ENCODE assay signal across 8 mouse cellular contexts in the genomic region with DNA sequence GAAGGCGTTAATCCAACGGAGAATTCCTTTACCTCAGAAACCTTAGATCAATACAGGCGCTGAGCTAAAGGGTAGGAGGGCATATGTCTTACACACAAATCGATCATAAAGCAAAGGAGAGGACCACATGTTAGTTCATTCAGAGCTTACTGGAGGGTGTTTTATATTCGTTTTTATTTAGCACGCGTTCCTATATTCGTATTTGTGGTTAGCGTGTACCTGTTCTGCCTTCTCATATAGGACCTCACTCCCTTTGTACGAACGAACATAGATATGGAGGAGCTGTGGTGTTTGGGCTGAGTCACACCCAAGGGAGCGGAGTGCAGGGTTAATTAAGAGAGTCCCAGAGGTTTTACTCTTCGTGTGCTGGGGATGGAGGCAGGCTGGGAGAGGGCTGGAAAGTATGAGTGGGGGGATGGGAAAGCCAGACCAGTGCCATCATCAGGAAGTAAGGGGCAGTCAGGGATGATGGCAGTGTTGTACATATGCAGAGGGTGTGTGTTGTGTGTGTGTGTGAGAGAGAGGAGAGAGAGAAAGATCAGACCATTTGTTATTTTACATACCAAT. TPM values are rescaled to one million over a fixed set of nuclear protein-coding genes. Genes with fewer than 3 reads are reported as not detected.
DNase-seq lines count a peak whose midpoint lies in the region; ATAC-seq and TF ChIP-seq lines count a peak whose summit lies in the region.

No protein-coding gene starts in this region.

- no peak for TF ChIP-seq POLR2A in heart, adult 2 months (IDR thresholded peaks at IDR 0.05; ENCODE audit: insufficient read depth, low read depth, low read length)

- H3K27me3 ChIP-seq in heart, embryonic 14.5 days (ENCODE audit: control insufficient read depth, insufficient read depth, low read length) = no peaks in the 10 kb centered on the region
- no peaks in the 10 kb centered on the region for H3K27me3 ChIP-seq in heart, adult 2 months (ENCODE audit: control insufficient read depth, insufficient read depth, low read length)
- no peaks in the 10 kb centered on the region for H3K27me3 ChIP-seq in hindbrain, embryonic 12.5 days
- no peaks in the 10 kb centered on the region for H3K27me3 ChIP-seq in midbrain, embryonic 14.5 days (ENCODE audit: control insufficient read depth, insufficient read depth, low read length)

- H3K36me3 ChIP-seq in heart, embryonic 14.5 days (ENCODE audit: control insufficient read depth, insufficient read depth, low read length) = no peaks in the 10 kb centered on the region
- no peaks in the 10 kb centered on the region for H3K36me3 ChIP-seq in heart, adult 2 months (ENCODE audit: control insufficient read depth, insufficient read depth, low read length)
- no peaks in the 10 kb centered on the region for H3K36me3 ChIP-seq in hindbrain, embryonic 12.5 days
- H3K36me3 ChIP-seq in midbrain, embryonic 14.5 days (ENCODE audit: control insufficient read depth, insufficient read depth, low read length) = no peaks in the 10 kb centered on the region

- peak overlapping the region; percentile 9 for H3K4me2 ChIP-seq in heart, embryonic 14.5 days (ENCODE audit: low read length)
- H3K4me2 ChIP-seq in hindbrain, embryonic 12.5 days (replicated peaks) = 0 out of 2 replicates have a peak overlapping the region, but pooled peaks have one; percentile 15
- peak overlapping the region; percentile 43 for H3K4me2 ChIP-seq in midbrain, embryonic 14.5 days (ENCODE audit: low read length)

- peaks cover 19 to 20% of the 10 kb centered on the region in 2 experiments for H3K4me1 ChIP-seq in heart, embryonic 14.5 days (ENCODE audit: control insufficient read depth in 2 of 2, insufficient read depth in 2 of 2, low read length in 2 of 2)
- peaks cover 3% of the 10 kb centered on the region; the same call in 1 of the 2 replicates for H3K4me1 ChIP-seq in heart, adult 2 months (ENCODE audit: control insufficient read depth, insufficient read depth, low read length)
- H3K4me1 ChIP-seq in hindbrain, embryonic 12.5 days = peaks cover 20% of the 10 kb centered on the region
- peaks cover 13% of the 10 kb centered on the region for H3K4me1 ChIP-seq in midbrain, embryonic 14.5 days (ENCODE audit: control insufficient read depth, insufficient read depth, low read length)

- no peak for TF ChIP-seq EP300 in heart, adult 2 months (IDR thresholded peaks at IDR 0.05; ENCODE audit: insufficient read depth, low read depth, low read length)

- no peak for ATAC-seq in heart, embryonic 14.5 days (ENCODE audit: insufficient number of reproducible peaks, insufficient read depth, low FRiP score, low read depth)
- ATAC-seq in hindbrain, embryonic 12.5 days (ENCODE audit: low FRiP score) = peak; percentile 57
- ATAC-seq in midbrain, embryonic 14.5 days (ENCODE audit: low FRiP score, low TSS enrichment) = peak; percentile 57; the same call in 1 of the 2 replicates

- H3K4me3 ChIP-seq in heart, embryonic 14.5 days (ENCODE audit: control insufficient read depth in 1 of 2, insufficient read depth in 1 of 2, low read depth in 1 of 2, low read length in 2 of 2) = no peak overlapping the region
- no peak overlapping the region for H3K4me3 ChIP-seq in heart, adult 2 months
- no peak overlapping the region for H3K4me3 ChIP-seq in hindbrain, embryonic 12.5 days
- H3K4me3 ChIP-seq in midbrain, embryonic 14.5 days (replicated peaks; ENCODE audit: low read depth, low read length) = no peak overlapping the region; the same call in 1 of the 2 replicates

- H3K27ac ChIP-seq in heart, embryonic 14.5 days (replicated peaks in 1 of 2; ENCODE audit: control insufficient read depth in 1 of 2, insufficient read depth in 1 of 2, low read depth in 2 of 2, low read length in 2 of 2) = peak overlapping the region; percentile 19 to 43; a peak in 2 of 4 replicates
- no peak overlapping the region for H3K27ac ChIP-seq in heart, adult 2 months
- H3K27ac ChIP-seq in hindbrain, embryonic 12.5 days = peak overlapping the region; percentile 48
- H3K27ac ChIP-seq in midbrain, embryonic 14.5 days (replicated peaks; ENCODE audit: low read depth, low read length) = peak overlapping the region; percentile 73

- no peaks in the 10 kb centered on the region for H3K9me3 ChIP-seq in heart, embryonic 14.5 days (ENCODE audit: control insufficient read depth, low read length)
- H3K9me3 ChIP-seq in hindbrain, embryonic 12.5 days (replicated peaks) = no peaks in the 10 kb centered on the region
- H3K9me3 ChIP-seq in midbrain, embryonic 14.5 days (ENCODE audit: control insufficient read depth, low read length) = no peaks in the 10 kb centered on the region

- no peaks in the 10 kb centered on the region for H3K79me2 ChIP-seq in heart, adult 2 months (replicated peaks; ENCODE audit: control insufficient read depth, insufficient read depth, low read length)

- intact Hi-C loops in heart, adult 2 months (cut with DNase I) = no loop called here

- WGBS in heart, embryonic 14.5 days = 56% methylated on average over 13 of the region's 13 CpGs
- 70% methylated on average over 13 of the region's 13 CpGs for WGBS in heart, adult 2 months
- 71% methylated on average over 13 of the region's 13 CpGs for WGBS in hindbrain, embryonic 12.5 days
- 56% methylated on average over 13 of the region's 13 CpGs for WGBS in midbrain, embryonic 14.5 days

- H3K9ac ChIP-seq in heart, embryonic 14.5 days (ENCODE audit: low read length) = no peak overlapping the region
- H3K9ac ChIP-seq in heart, adult 2 months (ENCODE audit: low read depth, low read length) = no peak overlapping the region
- H3K9ac ChIP-seq in hindbrain, embryonic 12.5 days = no peak overlapping the region
- peak overlapping the region; percentile 13; the same call in 1 of the 2 replicates for H3K9ac ChIP-seq in midbrain, embryonic 14.5 days (replicated peaks; ENCODE audit: low read length)

- TF ChIP-seq CTCF in heart, adult 2 months (IDR thresholded peaks at IDR 0.05) = no peak

- no peak for DNase-seq in heart, adult 2 months
- DNase-seq in MN1 (ENCODE audit: low spot score) = peak; percentile 25
- DNase-seq in midbrain, embryonic 14.5 days = peak; percentile 41
- no peak for DNase-seq in urinary bladder, adult 18-20 months (ENCODE audit: low spot score in 2 of 2)
- DNase-seq in spleen, postnatal 4 days (ENCODE audit: low spot score in 2 of 2) = no peak
- DNase-seq in kidney, postnatal 10 days = no peak

RNA-seq across cellular contexts. Expression of a gene that starts 23.5 kb away (rescaled TPM):
- polyA plus RNA-seq in heart, embryonic 14.5 days (2014; fragmentation: Nextera tagmentation; extraction: Ambion mirVana) = 8.2 and 9.9 TPM in 2 replicates
- 1 to 10 TPM; 1.2 to 1.9 TPM for total RNA-seq in heart, adult 2 months (2021)
- polyA plus RNA-seq in heart, adult 2 months (2012; rRNA removed) = 1.4 and 1.7 TPM in 2 replicates
- 16.4 and 18.7 TPM in 2 replicates for polyA plus RNA-seq in hindbrain, embryonic 12.5 days (2016; fragmentation: Nextera tagmentation; extraction: Ambion mirVana)
- 11.3 and 18.3 TPM in 2 replicates for polyA plus RNA-seq in midbrain, embryonic 14.5 days (2014; fragmentation: Nextera tagmentation; extraction: Ambion mirVana)

Comparison
In these comparisons a context has a peak if more than half of its experiments do, and no peak if none do; other contexts are left out.
1. DNase-seq: peak in MN1 (single experiment) and midbrain, embryonic 14.5 days (single experiment); none in heart, adult 2 months (0 of 2), urinary bladder, adult 18-20 months (0 of 2), spleen, postnatal 4 days (0 of 2) and kidney, postnatal 10 days (single experiment).
2. Peak in every context shown above with its lines, with median percentiles within 50 percentile points of each other: H3K4me2 ChIP-seq.